Mouse (Mus musculus): Measurements from ENCODE around the gene Col5a1. TPM values are rescaled to one million over a fixed set of nuclear protein-coding genes. Genes with fewer than 3 reads are reported as not detected.

The Col5a1 gene
- total and polyA plus RNA-seq, 2 experiments from 2014 or later: 8.0 to 23.6 TPM

GRCm38 (mm10) chr2:27848466-27848865 is 37.8 kb upstream of the Col5a1 start:
- no peaks in the 10 kb centered on the region for H3K9me3 ChIP-seq (ENCODE audit: low read length)
- WGBS: 77% methylated on average over 5 of the region's 5 CpGs
- H3K27ac ChIP-seq: no peak overlapping the region
- H3K36me3 ChIP-seq (ENCODE audit: insufficient read depth, low read length): no peaks in the 10 kb centered on the region
- H3K4me2 ChIP-seq (ENCODE audit: low read depth, low read length): no peak overlapping the region
- ATAC-seq (no peak), DNase-seq (ENCODE audit: low spot score) (no peak)
- H3K4me1 ChIP-seq (ENCODE audit: insufficient read depth, low read length): no peaks in the 10 kb centered on the region
- no peak overlapping the region for H3K9ac ChIP-seq (replicated peaks; ENCODE audit: low read length)
- no peak for TF ChIP-seq CTCF (IDR thresholded peaks at IDR 0.05; ENCODE audit: low read depth)
- no peak overlapping the region for H3K4me3 ChIP-seq (ENCODE audit: low read length)
- H3K27me3 ChIP-seq (ENCODE audit: insufficient read depth, low read length): no peaks in the 10 kb centered on the region

GRCm38 (mm10) chr2:27858348-27858903 is 27.8 kb upstream of the Col5a1 start:
- TF ChIP-seq CTCF (IDR thresholded peaks at IDR 0.05; ENCODE audit: low read depth): no peak
- H3K4me3 ChIP-seq (ENCODE audit: low read length): no peak overlapping the region
- H3K27ac ChIP-seq: no peak overlapping the region
- no peaks in the 10 kb centered on the region for H3K36me3 ChIP-seq (ENCODE audit: insufficient read depth, low read length)
- WGBS: 34% methylated on average over 9 of the region's 9 CpGs
- H3K27me3 ChIP-seq (ENCODE audit: insufficient read depth, low read length): no peaks in the 10 kb centered on the region
- H3K4me2 ChIP-seq (ENCODE audit: low read depth, low read length): no peak overlapping the region
- H3K9ac ChIP-seq (replicated peaks; ENCODE audit: low read length): no peak overlapping the region
- DNase-seq (ENCODE audit: low spot score) (no peak), ATAC-seq (peak; percentile 29; the same call in 1 of the 2 replicates)
- no peaks in the 10 kb centered on the region for H3K9me3 ChIP-seq (ENCODE audit: low read length)
- H3K4me1 ChIP-seq (ENCODE audit: insufficient read depth, low read length): 0 out of 2 replicates have a peak, but pooled peaks cover 3% of the 10 kb centered on the region

- ATAC-seq (no peak), DNase-seq (ENCODE audit: low spot score) (no peak)
- no peak for TF ChIP-seq CTCF (IDR thresholded peaks at IDR 0.05; ENCODE audit: low read depth)
- no peak overlapping the region for H3K27ac ChIP-seq
- H3K9me3 ChIP-seq (ENCODE audit: low read length): no peaks in the 10 kb centered on the region
- no peak overlapping the region for H3K4me3 ChIP-seq (ENCODE audit: low read length)
- H3K36me3 ChIP-seq (ENCODE audit: insufficient read depth, low read length): no peaks in the 10 kb centered on the region
- H3K27me3 ChIP-seq (ENCODE audit: insufficient read depth, low read length): no peaks in the 10 kb centered on the region
- H3K4me2 ChIP-seq (ENCODE audit: low read depth, low read length): no peak overlapping the region
- H3K4me1 ChIP-seq (ENCODE audit: insufficient read depth, low read length): 0 out of 2 replicates have a peak, but pooled peaks cover 3% of the 10 kb centered on the region
- H3K9ac ChIP-seq (replicated peaks; ENCODE audit: low read length): no peak overlapping the region
- 70% methylated on average over 9 of the region's 9 CpGs for WGBS
Measured at GRCm38 (mm10) chr2:27861576-27862238, 24.5 kb upstream of the Col5a1 start.

GRCm38 (mm10) chr2:27864491-27865365 is 21.5 kb upstream of the Col5a1 start:
- WGBS: 77% methylated on average over 18 of the region's 18 CpGs
- no peak for TF ChIP-seq CTCF (IDR thresholded peaks at IDR 0.05; ENCODE audit: low read depth)

GRCm38 (mm10) chr2:27870586-27870985 is 15.6 kb upstream of the Col5a1 start:
- no peak for TF ChIP-seq CTCF (IDR thresholded peaks at IDR 0.05; ENCODE audit: low read depth)
- H3K4me1 ChIP-seq (ENCODE audit: insufficient read depth, low read length): peaks cover 4% of the 10 kb centered on the region; the same call in 1 of the 2 replicates
- DNase-seq (ENCODE audit: low spot score) (no peak), ATAC-seq (no peak)
- no peaks in the 10 kb centered on the region for H3K27me3 ChIP-seq (ENCODE audit: insufficient read depth, low read length)
- H3K9me3 ChIP-seq (ENCODE audit: low read length): no peaks in the 10 kb centered on the region
- H3K4me2 ChIP-seq (ENCODE audit: low read depth, low read length): no peak overlapping the region
- H3K9ac ChIP-seq (replicated peaks; ENCODE audit: low read length): no peak overlapping the region
- 83% methylated on average over 1 of the region's 1 CpGs for WGBS
- H3K27ac ChIP-seq: no peak overlapping the region
- H3K4me3 ChIP-seq (ENCODE audit: low read length): no peak overlapping the region
- H3K36me3 ChIP-seq (ENCODE audit: insufficient read depth, low read length): no peaks in the 10 kb centered on the region

More at GRCm38 (mm10) chr2:27864491-27865365, 21.5 kb upstream of the Col5a1 start:
- Histone ChIP-seq H3K4me1 (ENCODE audit: insufficient read depth, low read length) (no peaks in the 10 kb centered on the region), H3K27me3 (ENCODE audit: insufficient read depth, low read length) (no peaks in the 10 kb centered on the region), H3K9me3 (ENCODE audit: low read length) (no peaks in the 10 kb centered on the region), H3K4me2 (ENCODE audit: low read depth, low read length) (no peak overlapping the region), H3K27ac (no peak overlapping the region), H3K9ac (replicated peaks; ENCODE audit: low read length) (no peak overlapping the region), H3K4me3 (ENCODE audit: low read length) (no peak overlapping the region), H3K36me3 (ENCODE audit: insufficient read depth, low read length) (no peaks in the 10 kb centered on the region)
- DNase-seq (ENCODE audit: low spot score): no peak
- no peak for ATAC-seq

GRCm38 (mm10) chr2:27871056-27871455 is 15.2 kb upstream of the Col5a1 start:
- no peak for TF ChIP-seq CTCF (IDR thresholded peaks at IDR 0.05; ENCODE audit: low read depth)
- H3K9ac ChIP-seq (replicated peaks; ENCODE audit: low read length): no peak overlapping the region
- ATAC-seq (no peak), DNase-seq (ENCODE audit: low spot score) (no peak)
- no peaks in the 10 kb centered on the region for H3K27me3 ChIP-seq (ENCODE audit: insufficient read depth, low read length)
- WGBS: 62% methylated on average over 4 of the region's 4 CpGs
- no peaks in the 10 kb centered on the region for H3K9me3 ChIP-seq (ENCODE audit: low read length)
- H3K4me1 ChIP-seq (ENCODE audit: insufficient read depth, low read length): peaks cover 4% of the 10 kb centered on the region; the same call in 1 of the 2 replicates
- no peak overlapping the region for H3K4me3 ChIP-seq (ENCODE audit: low read length)
- no peak overlapping the region for H3K4me2 ChIP-seq (ENCODE audit: low read depth, low read length)
- H3K27ac ChIP-seq: no peak overlapping the region
- no peaks in the 10 kb centered on the region for H3K36me3 ChIP-seq (ENCODE audit: insufficient read depth, low read length)

Measured in hindbrain, postnatal 0 days (tissue).